Mouse (Mus musculus): ENCODE measurements around the gene Armc12.
"Not testable (repeated sequence)": the region's sequence is repeated elsewhere in the genome, so short reads cannot be mapped to it uniquely, and the experiment has no call there.

The Armc12 gene

GRCm38 (mm10) chr17:28533327-28533726, 2.7 kb downstream of the Armc12 start:
- no peak for DNase-seq

- no peak for DNase-seq
These were observed 7.3 kb downstream of the Armc12 start for GRCm38 (mm10) chr17:28537881-28538280.

- no peak for DNase-seq
These were observed 16.3 kb downstream of the Armc12 start for GRCm38 (mm10) chr17:28546925-28547324.

GRCm38 (mm10) chr17:28548550-28548949, 17.9 kb downstream of the Armc12 start:
- DNase-seq = no peak

- DNase-seq = no peak
These were observed 18.5 kb downstream of the Armc12 start, which contains the start of gene Clpsl2 for GRCm38 (mm10) chr17:28549111-28549510. Gene Clpsl2 (plus strand): TSS chr17:28549411.

- peak; percentile 70 to 77 for DNase-seq
These were observed 22.6 kb downstream of the Armc12 start for GRCm38 (mm10) chr17:28553040-28553793.

- DNase-seq = not testable (repeated sequence)
These were observed 23.4 kb downstream of the Armc12 start for GRCm38 (mm10) chr17:28554021-28554420.

GRCm38 (mm10) chr17:28556635-28557396, 26.2 kb downstream of the Armc12 start:
- DNase-seq = peak in 1 of 2 experiments; percentile 15

GRCm38 (mm10) chr17:28557772-28558171, 27.2 kb downstream of the Armc12 start:
- no peak for DNase-seq

- no peak for DNase-seq
These were observed 30.0 kb downstream of the Armc12 start, which contains the start of gene Clps for GRCm38 (mm10) chr17:28560598-28560997. Gene Clps (minus strand): TSS chr17:28560766.

GRCm38 (mm10) chr17:28561613-28562012, 31.0 kb downstream of the Armc12 start:
- DNase-seq = peak in 1 of 2 experiments; percentile 29

- peak in 1 of 2 experiments; percentile 11 for DNase-seq
These were observed 34.6 kb downstream of the Armc12 start for GRCm38 (mm10) chr17:28565181-28565580.

- no peak for DNase-seq
These were observed 36.9 kb downstream of the Armc12 start for GRCm38 (mm10) chr17:28567541-28567940.

GRCm38 (mm10) chr17:28571868-28572267, 41.3 kb downstream of the Armc12 start:
- no peak for DNase-seq

- DNase-seq = no peak
These were observed 41.9 kb downstream of the Armc12 start for GRCm38 (mm10) chr17:28572521-28572920.

- DNase-seq = no peak
These were observed 42.3 kb downstream of the Armc12 start for GRCm38 (mm10) chr17:28572941-28573340.

- no peak for DNase-seq
These were observed 44.9 kb downstream of the Armc12 start, which contains the start of gene Lhfpl5 for GRCm38 (mm10) chr17:28575244-28576125. Gene Lhfpl5 (plus strand): TSS chr17:28575641.

- DNase-seq = peak; percentile 26 to 42
These were observed 49.8 kb downstream of the Armc12 start for GRCm38 (mm10) chr17:28580396-28580795.

GRCm38 (mm10) chr17:28581056-28581455, 50.5 kb downstream of the Armc12 start:
- no peak for DNase-seq

GRCm38 (mm10) chr17:28586509-28586908, 55.9 kb downstream of the Armc12 start:
- DNase-seq = peak in 1 of 2 experiments; percentile 26

GRCm38 (mm10) chr17:28588591-28588990, 58.0 kb downstream of the Armc12 start:
- DNase-seq = no peak

All from lung, adult 18-20 months (tissue).